Mouse (Mus musculus) CH12.LX (cell line): ENCODE measurements around the gene Sppl2b. TPM values are rescaled to one million over a fixed set of nuclear protein-coding genes. Genes with fewer than 3 reads are reported as not detected.
A peak's percentile ranks its signal among the peaks of the same experiment; 100 is the strongest.

ENCODE experiments used
- DNase-seq: peaks from one replicate; pipeline ENCODE4 v3.0.0-alpha.2; 2013; ENCODE audit errors: extremely low read depth
- H3K27ac ChIP-seq: 2 replicates; pipeline ENCODE4 v1.5.1; 2012; ENCODE audit warnings: low read depth, mild to moderate bottlenecking, control low read depth, moderate library complexity; ENCODE audit not compliant: insufficient read depth
- H3K27me3 ChIP-seq: replicated peaks from 2 replicates; pipeline ENCODE3; 2012; ENCODE audit warnings: inconsistent platforms
- H3K36me3 ChIP-seq, 2 experiments: replicated peaks in 1 of 2; 2 replicates each; pipeline versions ENCODE3 to v1.6.1; 2012; ENCODE audit warnings: inconsistent platforms in 1 of 2, low read length in 1 of 2, mild to moderate bottlenecking in 1 of 2, mixed read lengths in 1 of 2, moderate library complexity in 1 of 2; ENCODE audit not compliant: control insufficient read depth in 1 of 2, insufficient read depth in 1 of 2
- H3K4me1 ChIP-seq, 2 experiments: 2 replicates each; pipeline ENCODE4 v1.6.1; 2012; ENCODE audit warnings: inconsistent platforms in 1 of 2, moderate library complexity in 1 of 2; ENCODE audit not compliant: insufficient read depth in 2 of 2, control insufficient read depth in 1 of 2
- H3K4me2 ChIP-seq: 2 replicates; pipeline ENCODE4 v1.6.1; 2012; ENCODE audit warnings: low read depth, mild to moderate bottlenecking, control low read depth; ENCODE audit not compliant: poor library complexity, insufficient read depth, severe bottlenecking
- H3K4me3 ChIP-seq, 3 experiments: fragments of 150-350 bp in 1 of 3; sonication (generic) in 1 of 3; replicated peaks in 1 of 3; 2 replicates each; pipeline versions ENCODE3 to v1.5.1; 2011 to 2012; ENCODE audit warnings: low read depth in 2 of 3, low read length in 2 of 3, mild to moderate bottlenecking in 2 of 3, moderate library complexity in 2 of 3, control low read depth in 1 of 3, improper control_type of control experiment in 1 of 3, inconsistent platforms in 1 of 3, mixed read lengths in 1 of 3; ENCODE audit not compliant: poor library complexity in 1 of 3
- H3K79me2 ChIP-seq: replicated peaks from 2 replicates; pipeline ENCODE4 v1.6.1; 2012; ENCODE audit warnings: mild to moderate bottlenecking, moderate library complexity; ENCODE audit not compliant: control insufficient read depth, poor library complexity, insufficient read depth, severe bottlenecking; ENCODE audit errors: extremely low read depth
- H3K9ac ChIP-seq: 2 replicates; pipeline ENCODE4 v1.6.1; 2012; ENCODE audit warnings: low read depth, mild to moderate bottlenecking, control low read depth, moderate library complexity; ENCODE audit not compliant: insufficient read depth
- H3K9me3 ChIP-seq: replicated peaks from 2 replicates; pipeline ENCODE3; 2012; ENCODE audit warnings: low read length, inconsistent platforms, mixed read lengths
- BHLHE40 ChIP-seq: IDR thresholded peaks from 2 replicates; pipeline ENCODE4 v1.6.1; 2011; ENCODE audit warnings: mild to moderate bottlenecking, low read depth, low read length, improper control_type of control experiment
- CTCF ChIP-seq, 2 experiments: IDR thresholded peaks in 1 of 2; conservative IDR thresholded peaks in 1 of 2; 2 replicates each; pipeline ENCODE4 v1.5.1; 2011 to 2012; ENCODE audit warnings: low read depth in 2 of 2, low read length in 2 of 2, improper control_type of control experiment in 1 of 2, inconsistent platforms in 1 of 2, mild to moderate bottlenecking in 1 of 2, moderate library complexity in 1 of 2
- E2F4 ChIP-seq: IDR thresholded peaks from 2 replicates; pipeline ENCODE4 v1.6.1; 2011; ENCODE audit warnings: low read depth, low read length, improper control_type of control experiment; ENCODE audit not compliant: insufficient replicate concordance
- EP300 ChIP-seq: IDR thresholded peaks from 2 replicates; pipeline ENCODE4 v1.6.1; 2011; ENCODE audit warnings: low read length, improper control_type of control experiment
- ETS1 ChIP-seq: conservative IDR thresholded peaks from 2 replicates; pipeline ENCODE4 v1.6.1; 2012; ENCODE audit warnings: low read depth, mild to moderate bottlenecking, inconsistent platforms, low read length, improper control_type of control experiment, moderate library complexity
- HCFC1 ChIP-seq: IDR thresholded peaks from 2 replicates; pipeline ENCODE4 v1.6.1; 2012; ENCODE audit warnings: low read depth, mild to moderate bottlenecking, inconsistent platforms, low read length, improper control_type of control experiment
- JUND ChIP-seq: conservative IDR thresholded peaks from 2 replicates; pipeline ENCODE4 v1.6.1; 2011; ENCODE audit warnings: low read depth, low read length, improper control_type of control experiment
- MAFK ChIP-seq: IDR thresholded peaks from 2 replicates; pipeline ENCODE4 v1.6.1; 2011; ENCODE audit warnings: low read length, improper control_type of control experiment; ENCODE audit not compliant: insufficient replicate concordance
- MEF2A ChIP-seq: IDR thresholded peaks from 2 replicates; pipeline ENCODE4 v1.6.1; 2014; ENCODE audit warnings: low read depth, mild to moderate bottlenecking, inconsistent platforms, low read length, improper control_type of control experiment, borderline replicate concordance
- MYC ChIP-seq: IDR thresholded peaks from 2 replicates; pipeline ENCODE4 v1.6.1; 2011; ENCODE audit warnings: low read depth, mild to moderate bottlenecking, improper control_type of control experiment, low read length
- PAX5 ChIP-seq: IDR thresholded peaks from 2 replicates; pipeline ENCODE4 v1.6.1; 2012; ENCODE audit warnings: low read length, inconsistent platforms, mixed read lengths
- POLR2A ChIP-seq: IDR thresholded peaks from 2 replicates; pipeline ENCODE4 v1.6.1; 2011; ENCODE audit warnings: low read depth, mild to moderate bottlenecking, improper control_type of control experiment, low read length
- POLR2AphosphoS2 ChIP-seq: IDR thresholded peaks from 2 replicates; pipeline ENCODE4 v1.6.1; 2011; ENCODE audit warnings: low read depth, low read length, improper control_type of control experiment
- RAD21 ChIP-seq: IDR thresholded peaks from 2 replicates; pipeline ENCODE4 v1.6.1; 2011; ENCODE audit warnings: low read depth, mild to moderate bottlenecking, low read length, improper control_type of control experiment, moderate library complexity
- SMC3 ChIP-seq: IDR thresholded peaks from 2 replicates; pipeline ENCODE4 v1.6.1; 2011; ENCODE audit warnings: low read depth, low read length, improper control_type of control experiment
- TCF12 ChIP-seq: IDR thresholded peaks from 2 replicates; pipeline ENCODE4 v1.6.1; 2014; ENCODE audit warnings: low read depth, mild to moderate bottlenecking, inconsistent platforms, low read length, improper control_type of control experiment
- UBTF ChIP-seq: IDR thresholded peaks from 2 replicates; pipeline ENCODE4 v1.6.1; 2012; ENCODE audit warnings: low read depth, mild to moderate bottlenecking, inconsistent platforms, low read length, improper control_type of control experiment, moderate library complexity
- USF1 ChIP-seq: IDR thresholded peaks from 2 replicates; pipeline ENCODE4 v1.6.1; 2014; ENCODE audit warnings: low read depth, mild to moderate bottlenecking, inconsistent platforms, low read length, improper control_type of control experiment
- ZC3H11A ChIP-seq: IDR thresholded peaks from 2 replicates; pipeline ENCODE4 v1.6.1; 2012; ENCODE audit warnings: low read depth, mild to moderate bottlenecking, inconsistent platforms, low read length, improper control_type of control experiment
- ZMIZ1 ChIP-seq: IDR thresholded peaks from 2 replicates; pipeline ENCODE4 v1.6.1; 2012; ENCODE audit warnings: low read depth, mild to moderate bottlenecking, inconsistent platforms, low read length, improper control_type of control experiment
- ZNF384 ChIP-seq: IDR thresholded peaks from 2 replicates; pipeline ENCODE4 v1.6.1; 2012; ENCODE audit warnings: low read depth, low read length, improper control_type of control experiment, inconsistent platforms
- dilution Hi-C: fragments of 300-500 bp; cut with MboI; formaldehyde crosslinking; loops from 2 replicates; pipeline ENCODE4 v1.14.3; 2020; ENCODE audit warnings: low sequenced_read_pairs; ENCODE audit not compliant: extremely low pct_unique_long_range_greater_than_20kb, extremely low pct_ligation_motif_present
- in situ Hi-C: fragments of 300-500 bp; cut with MboI; formaldehyde crosslinking; loops from 3 replicates; pipeline ENCODE4 v1.14.3; 2019; ENCODE audit warnings: low sequenced_read_pairs, low pct_ligation_motif_present, low pct_unique_long_range_greater_than_20kb, mixed read lengths
- polyA plus RNA-seq: library from polyadenylated mRNA; unstranded; fragments of >175 nt; gene quantifications from 2 replicates; pipeline ENCODE4 v1.2.1, GENCODE M21; 2012; ENCODE audit warnings: low read depth; ENCODE audit not compliant: insufficient read length
- total RNA-seq, 2 experiments: library from RNA; depleted of rRNA; stranded (reverse); fragments of 300-350 nt in 1 of 2; fragments of >200 nt in 1 of 2; gene quantifications; 2 replicates each; pipeline ENCODE4 v1.2.3; 2012 to 2014

The Sppl2b gene
- total and polyA plus RNA-seq, 3 experiments: 13.8 to 24.1 (median 19.0) TPM

GRCm38 (mm10) chr10:80819406-80819805, 35.7 kb upstream of the Sppl2b start:
- dilution Hi-C loops (no loop called here), in situ Hi-C loops (no loop called here)
- Histone ChIP-seq H3K79me2 (no peaks in the 10 kb centered on the region), H3K4me1 (peaks cover 2 to 15% of the 10 kb centered on the region in 2 experiments; a peak in 3 of 4 replicates), H3K36me3 (no peaks in the 10 kb centered on the region), H3K9ac (no peak overlapping the region), H3K9me3 (no peaks in the 10 kb centered on the region), H3K27ac (no peak overlapping the region), H3K27me3 (no peaks in the 10 kb centered on the region), H3K4me3 (no peak overlapping the region), H3K4me2 (no peak overlapping the region)
- DNase-seq: no peak
- TF ChIP-seq JUND: no peak
- TF ChIP-seq MAFK: no peak
- TF ChIP-seq TCF12: no peak
- no peak for TF ChIP-seq POLR2A
- TF ChIP-seq E2F4: no peak
- TF ChIP-seq MEF2A: no peak
- TF ChIP-seq POLR2AphosphoS2: no peak
- TF ChIP-seq SMC3: no peak
- no peak for TF ChIP-seq USF1
- no peak for TF ChIP-seq BHLHE40
- no peak for TF ChIP-seq MYC
- TF ChIP-seq EP300: no peak
- TF ChIP-seq ZMIZ1: no peak
- no peak for TF ChIP-seq HCFC1
- no peak for TF ChIP-seq ETS1

- peak in 1 of 2 experiments; percentile 86; a peak in 3 of 4 replicates for TF ChIP-seq CTCF (conservative IDR thresholded peaks at IDR 0.05 in 1 of 2, IDR thresholded peaks at IDR 0.05 in 1 of 2; ENCODE audit: low read depth in 2 of 2, low read length in 2 of 2)
- TF ChIP-seq RAD21: peak; percentile 56
- TF ChIP-seq ZC3H11A: peak; percentile 19; the same call in 1 of the 2 replicates
- TF ChIP-seq MYC: peak; percentile 98
- TF ChIP-seq PAX5: no peak
- peak; percentile 72 for TF ChIP-seq SMC3
- TF ChIP-seq UBTF: no peak
- TF ChIP-seq HCFC1: peak; percentile 26; the same call in 1 of the 2 replicates
- TF ChIP-seq ZNF384: peak; percentile 89
- TF ChIP-seq, all 38 proteins: peak for 7
- Histone ChIP-seq H3K4me2 (no peak overlapping the region), H3K79me2 (peaks cover 4% of the 10 kb centered on the region), H3K36me3 (no peaks in the 10 kb centered on the region), H3K9me3 (no peaks in the 10 kb centered on the region), H3K27me3 (no peaks in the 10 kb centered on the region), H3K4me3 (no peak overlapping the region), H3K4me1 (peaks cover 2 to 20% of the 10 kb centered on the region in 2 experiments; a peak in 2 of 4 replicates), H3K27ac (no peak overlapping the region), H3K9ac (no peak overlapping the region)
- in situ Hi-C loops: loop anchor here (5.0 kb wide), 1 partner anchor 35 kb away; the partner anchor contains the start of genes Lsm7 and Sppl2b
- peak; percentile 38 for DNase-seq
- dilution Hi-C loops: no loop called here
These were observed 33.1 kb upstream of the Sppl2b start for GRCm38 (mm10) chr10:80821991-80822390.
